Mouse (Mus musculus): ENCODE data around the gene Dcpp2. TPM values are rescaled to one million over a fixed set of nuclear protein-coding genes. Genes with fewer than 3 reads are reported as not detected.

Dcpp2 gene
- not detected in 2 replicates for polyA plus RNA-seq (2012; rRNA removed)

DNA sequence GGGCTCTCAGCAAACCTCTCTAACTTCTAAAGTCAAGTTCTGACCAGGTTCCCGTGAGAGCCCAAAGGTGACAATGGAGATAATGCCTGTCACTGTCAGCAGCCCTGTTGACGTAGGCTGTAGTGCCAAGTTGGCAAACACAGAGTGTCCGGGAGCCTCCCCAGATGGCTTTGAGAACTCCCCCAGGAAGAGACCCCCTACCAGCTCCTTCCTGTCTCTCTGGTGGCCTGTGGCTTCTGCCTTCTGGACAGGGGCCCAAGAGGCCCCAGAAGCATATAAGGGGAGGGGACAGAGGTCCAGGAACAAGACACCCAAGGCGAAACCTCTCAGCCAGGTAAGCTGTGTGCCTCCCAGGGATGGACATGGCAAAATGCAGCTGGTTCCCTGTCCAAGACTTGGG is at the start of gene Dcpp2, which contains the start of gene Dcpp1:
TSS of gene Dcpp2 (plus strand) at position 305 of the 400 bp plus-strand sequence.
TSS of gene Dcpp1 (plus strand) at position 301 of the 400 bp plus-strand sequence.

DNA sequence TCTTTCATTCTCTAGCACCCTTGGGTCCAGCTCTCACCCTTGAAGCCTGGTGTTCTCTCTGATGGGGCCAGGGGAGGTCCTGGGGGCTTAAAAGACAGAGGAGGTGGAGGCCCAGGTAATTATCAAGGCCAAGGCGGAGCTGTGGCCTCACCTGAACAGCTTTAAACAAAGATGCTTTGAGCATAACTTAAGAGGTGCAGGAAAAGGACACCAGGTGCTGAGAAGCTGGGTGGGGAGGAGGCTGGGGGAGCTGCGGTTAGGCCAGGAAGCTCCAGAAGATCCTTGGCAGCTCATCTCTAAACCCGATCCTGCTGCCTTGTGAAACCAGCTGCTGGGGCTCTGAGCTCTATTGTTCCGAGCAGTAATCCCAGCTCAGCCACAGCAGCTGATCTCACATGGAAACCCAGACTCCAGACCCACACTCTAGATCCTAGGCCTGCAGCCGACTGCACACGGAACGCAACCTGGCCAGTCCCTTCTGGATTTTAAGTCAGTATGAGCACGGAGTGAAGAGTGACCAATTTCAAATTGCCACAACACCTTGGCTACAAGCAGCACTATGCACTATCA is 44.6 kb upstream of the Dcpp2 start, which contains the start of gene Prss33:
TSS of gene Prss33 (minus strand) at position 51 of the 570 bp plus-strand sequence.

DNA sequence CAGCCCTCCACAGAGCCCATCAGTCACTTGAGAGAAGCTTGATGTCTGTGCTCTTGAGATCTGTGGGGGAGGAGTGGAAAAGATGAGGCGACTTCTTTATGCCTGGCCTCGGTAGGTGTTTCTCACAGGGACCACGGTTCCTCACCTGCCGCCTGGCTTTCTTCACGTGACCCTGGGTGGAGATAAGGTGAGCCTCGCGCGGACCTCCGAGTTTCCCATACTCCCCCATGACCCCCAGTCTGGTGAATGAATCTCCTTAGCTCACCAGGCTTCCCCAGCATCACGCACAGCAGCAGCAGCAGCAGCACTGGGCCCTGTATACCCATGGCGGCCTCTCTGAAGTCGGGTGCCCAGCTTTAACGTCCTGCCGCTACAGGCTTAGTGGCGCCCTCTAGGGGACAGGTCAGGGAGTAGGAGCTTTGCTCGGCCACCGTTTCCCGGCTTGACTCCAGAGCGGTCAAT is 36.8 kb upstream of the Dcpp2 start, which contains the start of the genes Prss32 and Prss41:
TSS of gene Prss32 (plus strand) at position 44 of the 462 bp plus-strand sequence.
TSS of gene Prss41 (minus strand) at position 361 of the 462 bp plus-strand sequence.

DNA sequence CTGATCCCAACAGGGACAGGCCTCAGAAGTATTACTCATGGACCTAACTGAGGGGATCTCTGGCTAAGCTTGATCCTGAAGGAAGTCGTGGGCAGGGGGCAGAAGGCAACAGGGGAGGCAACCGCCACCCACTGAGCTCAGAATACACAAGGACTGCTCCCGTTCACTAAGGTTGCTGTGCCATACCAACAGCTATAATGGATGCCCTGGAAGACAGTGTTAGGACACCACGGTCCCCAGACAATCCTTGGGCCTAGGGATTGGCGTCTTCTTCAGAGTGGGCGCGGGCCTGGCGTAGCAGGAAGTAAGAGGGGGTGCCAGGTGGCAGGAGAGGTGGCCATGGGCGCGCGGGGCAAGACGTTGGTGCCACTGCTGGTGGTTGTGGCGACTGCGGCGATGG is 12.9 kb upstream of the Dcpp2 start, which contains the start of gene Prss21:
TSS of gene Prss21 (plus strand) at position 301 of the 400 bp plus-strand sequence.

DNA sequence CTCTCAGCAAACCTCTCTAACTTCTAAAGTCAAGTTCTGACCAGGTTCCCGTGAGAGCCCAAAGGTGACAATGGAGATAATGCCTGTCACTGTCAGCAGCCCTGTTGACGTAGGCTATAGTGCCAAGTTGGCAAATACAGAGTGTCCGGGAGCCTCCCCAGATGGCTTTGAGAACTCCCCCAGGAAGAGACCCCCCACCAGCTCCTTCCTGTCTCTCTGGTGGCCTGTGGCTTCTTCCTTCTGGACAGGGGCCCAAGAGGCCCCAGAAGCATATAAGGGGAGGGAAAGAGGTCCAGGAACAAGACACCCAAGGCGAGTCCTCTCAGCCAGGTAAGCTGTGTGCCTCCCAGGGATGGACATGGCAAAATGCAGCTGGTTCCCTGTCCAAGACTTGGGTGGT is 36.5 kb downstream of the Dcpp2 start, which contains the start of gene Dcpp3:
TSS of gene Dcpp3 (plus strand) at position 301 of the 400 bp plus-strand sequence.

DNA sequence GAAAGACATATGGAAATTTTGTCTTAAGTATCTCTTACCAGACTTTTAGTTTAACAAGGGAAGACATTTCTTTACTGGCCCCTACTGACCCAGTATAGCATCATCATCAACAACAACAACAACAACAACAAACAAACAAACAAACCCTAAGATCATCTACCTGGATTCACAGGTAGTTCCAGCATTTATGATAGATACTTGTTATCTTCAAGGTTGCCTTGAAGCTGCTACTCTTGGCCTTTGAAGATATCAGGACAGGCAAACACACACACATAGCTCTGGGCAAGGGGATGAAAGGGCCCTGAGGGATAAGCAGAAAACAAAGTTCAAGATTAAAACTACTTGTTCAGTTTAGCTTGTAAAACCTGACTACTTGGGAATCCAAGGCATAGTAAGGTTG is 60.7 kb downstream of the Dcpp2 start, which contains the start of gene Sbp:
TSS of gene Sbp (plus strand) at position 301 of the 400 bp plus-strand sequence.

Other genes with a start within 250 kb of the Dcpp2 start
- 1.3 and 1.7 TPM in 2 replicates for gene Mmp25, start 235.6 kb upstream of the Dcpp2 start, polyA plus RNA-seq (2012; rRNA removed)
- 0.15 and 0.43 TPM in 2 replicates for gene Bicdl2, start 220.4 kb upstream of the Dcpp2 start, polyA plus RNA-seq (2012; rRNA removed)
- 82.1 and 90.1 TPM in 2 replicates for gene Hcfc1r1, start 207.3 kb upstream of the Dcpp2 start, polyA plus RNA-seq (2012; rRNA removed)
- gene Thoc6, start 207.0 kb upstream of the Dcpp2 start, polyA plus RNA-seq (2012; rRNA removed): 47.0 and 47.3 TPM in 2 replicates
- 2.6 and 4.7 TPM in 2 replicates for gene Tnfrsf12a, start 203.4 kb upstream of the Dcpp2 start, polyA plus RNA-seq (2012; rRNA removed)
- gene Cldn6, start 201.6 kb upstream of the Dcpp2 start, polyA plus RNA-seq (2012; rRNA removed): 0.39 and 7.4 TPM in 2 replicates
- gene Cldn9, start 196.9 kb upstream of the Dcpp2 start, polyA plus RNA-seq (2012; rRNA removed): 0.92 and 2.9 TPM in 2 replicates
- 0.15 and 0.78 TPM in 2 replicates for gene 1520401A03Rik, start 158.1 kb upstream of the Dcpp2 start, polyA plus RNA-seq (2012; rRNA removed)
- 38.5 and 40.6 TPM in 2 replicates for gene Pkmyt1, start 154.5 kb upstream of the Dcpp2 start, polyA plus RNA-seq (2012; rRNA removed)
- 23.6 and 25.2 TPM in 2 replicates for gene Paqr4, start 140.0 kb upstream of the Dcpp2 start, polyA plus RNA-seq (2012; rRNA removed)
- 1.1 and 6.0 TPM in 2 replicates for gene Kremen2, start 135.0 kb upstream of the Dcpp2 start, polyA plus RNA-seq (2012; rRNA removed)
- 97.4 and 99.1 TPM in 2 replicates for gene Flywch1, start 109.3 kb upstream of the Dcpp2 start, polyA plus RNA-seq (2012; rRNA removed)
- gene Flywch2, start 94.8 kb upstream of the Dcpp2 start, polyA plus RNA-seq (2012; rRNA removed): 44.8 and 54.5 TPM in 2 replicates
- gene Srrm2, start 90.3 kb upstream of the Dcpp2 start, polyA plus RNA-seq (2012; rRNA removed): 634 and 697 TPM in 2 replicates
- 905 and 997 TPM in 2 replicates for gene Elob, start 51.7 kb upstream of the Dcpp2 start, polyA plus RNA-seq (2012; rRNA removed)
- gene Prss33, start 44.8 kb upstream of the Dcpp2 start, polyA plus RNA-seq (2012; rRNA removed): 0.31 and 0.74 TPM in 2 replicates
- 0.10 and 0.16 TPM in 2 replicates for gene Prss32, start 37.0 kb upstream of the Dcpp2 start, polyA plus RNA-seq (2012; rRNA removed)
- gene Prss41, start 36.7 kb upstream of the Dcpp2 start, polyA plus RNA-seq (2012; rRNA removed): 1.9 TPM in 2 replicates
- gene Prss21, start 12.8 kb upstream of the Dcpp2 start, polyA plus RNA-seq (2012; rRNA removed): not detected in 2 replicates
- gene Dcpp1, start within 50 bp of the Dcpp2 start, polyA plus RNA-seq (2012; rRNA removed): 0.23 TPM in 1 of 2 replicates, not detected in the other
- gene Dcpp3, start 36.6 kb downstream of the Dcpp2 start, polyA plus RNA-seq (2012; rRNA removed): 0.33 TPM in 1 of 2 replicates, not detected in the other
- gene Sbp, start 60.8 kb downstream of the Dcpp2 start, polyA plus RNA-seq (2012; rRNA removed): not detected in 2 replicates
- not detected in 2 replicates for gene Sbpl, start 74.4 kb downstream of the Dcpp2 start, polyA plus RNA-seq (2012; rRNA removed)
- gene Prss30, start 99.7 kb downstream of the Dcpp2 start, polyA plus RNA-seq (2012; rRNA removed): 0.04 TPM in 1 of 2 replicates, not detected in the other
- gene Prss22, start 117.2 kb downstream of the Dcpp2 start, polyA plus RNA-seq (2012; rRNA removed): 0.24 TPM in 1 of 2 replicates, not detected in the other
- gene Prss27, start 157.3 kb downstream of the Dcpp2 start, polyA plus RNA-seq (2012; rRNA removed): 0.16 TPM in 1 of 2 replicates, not detected in the other
- gene Kctd5, start 192.6 kb downstream of the Dcpp2 start, polyA plus RNA-seq (2012; rRNA removed): 62.4 and 69.4 TPM in 2 replicates

Measured in central nervous system, embryonic 14 days (tissue).